Mouse (Mus musculus) layer of hippocampus, adult 2 months (tissue): ENCODE data around the gene Mettl2. TPM values are rescaled to one million over a fixed set of nuclear protein-coding genes. Genes with fewer than 3 reads are reported as not detected.

Experiments
- DNase-seq, 2 experiments: peaks; one replicate each; pipeline ENCODE4 v3.0.0; 2022; ENCODE audit warnings: low spot score in 2 of 2
- H3K27ac ChIP-seq: fragments of 200-600 bp; 2 replicates; pipeline ENCODE4 v1.8.1; 2022
- H3K4me3 ChIP-seq: fragments of 200-600 bp; 2 replicates; pipeline ENCODE4 v1.8.1; 2022; ENCODE audit warnings: mild to moderate bottlenecking
- CTCF ChIP-seq: fragments of 200-600 bp; conservative IDR thresholded peaks from 2 replicates; pipeline ENCODE4 v1.8.1; 2022; ENCODE audit warnings: antibody characterized with exemption, mild to moderate bottlenecking, moderate library complexity
- total RNA-seq, 2 experiments: library from RNA; stranded (reverse); gene quantifications; 2 replicates each; pipeline ENCODE4 v1.2.3; 2021

Gene Mettl2
- total RNA-seq, 2 experiments from 2014 or later, result 16.8 to 16.9 TPM

DNA sequence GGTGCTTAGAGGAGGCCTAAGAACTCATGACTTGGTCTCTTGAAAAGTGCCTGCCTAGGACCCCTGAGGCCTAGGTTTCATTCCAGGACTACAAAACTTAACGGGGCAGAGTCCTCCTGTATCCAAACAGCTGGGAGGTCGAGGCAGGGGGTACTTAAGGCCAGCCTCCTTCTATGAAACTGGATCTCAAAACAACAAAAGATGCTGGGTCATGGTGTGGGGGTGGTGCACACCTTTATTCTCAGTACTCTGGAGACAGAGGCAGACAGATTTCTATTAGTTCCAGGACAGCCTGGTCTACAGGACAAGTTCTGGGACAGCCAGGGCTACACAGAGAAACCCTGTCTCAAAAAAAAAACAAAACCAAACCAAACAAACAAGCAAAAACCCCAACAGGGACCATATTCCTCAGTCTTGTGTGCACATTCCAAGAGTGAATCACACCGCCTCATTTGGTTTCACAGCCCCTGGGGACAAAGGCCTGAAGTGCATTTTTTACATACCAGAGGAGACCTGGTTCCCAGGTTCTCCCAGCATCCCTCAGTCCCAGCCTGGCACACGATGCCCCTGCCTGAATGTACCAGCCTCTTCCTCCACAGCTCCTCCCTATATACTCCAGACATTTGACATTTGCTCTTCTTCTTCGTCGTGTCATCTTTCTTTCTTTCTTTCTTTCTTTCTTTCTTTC lies 33.6 kb downstream of the Mettl2 start:
- no peak overlapping the region for H3K27ac ChIP-seq
- no peak for DNase-seq
- TF ChIP-seq CTCF, result no peak
- H3K4me3 ChIP-seq, result no peak overlapping the region

DNA sequence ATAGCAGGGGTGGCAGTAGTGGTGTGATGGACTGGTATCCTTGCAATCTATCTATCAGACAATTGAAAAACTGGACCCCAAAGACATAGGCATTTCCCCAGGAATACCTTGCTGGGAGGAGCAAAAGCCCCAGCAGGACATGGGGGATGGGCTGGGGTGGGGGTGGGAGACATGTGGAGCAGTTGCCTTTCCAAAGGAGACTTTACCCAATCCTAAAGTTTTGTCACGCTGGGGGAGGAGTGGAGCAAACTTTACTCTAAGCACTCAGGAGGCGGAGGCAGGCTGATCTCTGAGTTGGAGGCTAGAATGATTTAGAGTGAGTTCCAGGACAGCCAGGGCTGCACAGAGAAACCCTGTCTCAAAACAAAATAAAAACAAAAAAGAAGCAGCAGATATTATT lies 35.2 kb downstream of the Mettl2 start:
- Histone ChIP-seq H3K4me3 (no peak overlapping the region), H3K27ac (no peak overlapping the region)
- TF ChIP-seq CTCF, result no peak
- DNase-seq, result no peak

- no peak overlapping the region for H3K4me3 ChIP-seq
- TF ChIP-seq CTCF, result no peak
- H3K27ac ChIP-seq, result no peak overlapping the region
- DNase-seq, result no peak
Observed at GRCm38 (mm10) chr11:105164516-105165510, 38.6 kb downstream of the Mettl2 start.

GRCm38 (mm10) chr11:105166780-105167179 lies 40.6 kb downstream of the Mettl2 start:
- Histone ChIP-seq H3K4me3 (no peak overlapping the region), H3K27ac (no peak overlapping the region)
- no peak for DNase-seq
- no peak for TF ChIP-seq CTCF

GRCm38 (mm10) chr11:105178516-105178915 lies 52.3 kb downstream of the Mettl2 start, which contains the start of gene Tlk2:
TSS of gene Tlk2 (plus strand) at chr11:105178807.
- no peak within 1 kb of the TSS for H3K27ac ChIP-seq
- H3K4me3 ChIP-seq, result no peak within 1 kb of the TSS
- no peak for DNase-seq
- TF ChIP-seq CTCF, result no peak

DNA sequence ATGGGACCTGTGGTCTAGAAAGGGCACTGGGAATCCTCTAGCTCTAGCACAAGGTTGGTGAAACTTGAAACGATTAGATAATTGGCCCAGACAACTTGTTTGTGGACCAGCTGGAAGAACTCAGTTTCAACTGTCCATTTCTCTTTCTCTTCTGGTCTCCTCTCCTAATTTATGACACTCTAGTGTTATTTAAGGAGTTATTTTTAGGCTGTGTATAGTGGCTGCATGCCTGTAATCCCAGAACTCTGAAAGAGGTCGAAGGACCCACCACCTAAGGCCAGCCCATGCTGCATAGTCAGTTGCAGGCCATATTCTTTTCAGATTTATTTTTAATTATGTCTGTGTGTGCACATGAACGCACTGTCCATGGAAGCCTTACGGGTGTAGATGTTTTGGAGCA lies 53.3 kb downstream of the Mettl2 start:
- Histone ChIP-seq H3K4me3 (no peak overlapping the region), H3K27ac (no peak overlapping the region)
- TF ChIP-seq CTCF, result no peak
- DNase-seq, result no peak

DNA sequence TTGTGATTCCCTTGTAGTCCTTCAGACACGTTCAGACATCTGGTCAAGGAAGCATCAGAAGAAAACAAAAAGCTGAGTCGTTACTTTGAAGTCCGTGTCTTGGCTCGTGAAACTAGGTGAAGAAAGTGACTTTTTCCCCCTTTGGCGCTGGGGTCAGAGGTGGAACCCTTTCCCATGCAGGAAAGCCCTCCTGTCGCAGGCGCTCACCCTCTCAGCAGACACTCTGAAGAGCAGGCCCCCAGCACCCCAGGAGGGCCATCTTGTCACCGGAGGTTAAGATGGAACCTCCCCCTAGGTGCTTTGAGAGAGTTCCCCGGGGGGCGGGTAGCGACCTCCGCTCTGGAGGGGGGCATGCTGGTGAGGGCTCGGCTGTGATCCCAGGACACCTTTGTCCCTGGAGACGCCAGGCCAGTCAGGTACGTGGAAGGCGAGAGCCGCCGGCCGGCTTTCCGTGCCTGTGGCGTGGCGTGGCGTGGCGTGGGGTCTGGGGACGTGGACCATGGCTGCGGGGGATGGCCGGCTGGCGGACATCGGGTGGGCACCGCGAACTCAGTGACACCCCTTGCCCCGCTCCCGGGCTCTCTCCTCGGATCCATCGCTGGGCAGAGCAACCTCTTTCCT lies 54.4 kb downstream of the Mettl2 start:
- no peak for TF ChIP-seq CTCF
- Histone ChIP-seq H3K27ac (peak overlapping the region; percentile 95), H3K4me3 (peak overlapping the region; percentile 89)
- peak in 1 of 2 experiments; percentile 20 for DNase-seq

GRCm38 (mm10) chr11:105181126-105181637 lies 55.0 kb downstream of the Mettl2 start:
- Histone ChIP-seq H3K4me3 (peak overlapping the region; percentile 89), H3K27ac (peak overlapping the region; percentile 95)
- DNase-seq, result peak; percentile 86 to 90
- no peak for TF ChIP-seq CTCF

DNA sequence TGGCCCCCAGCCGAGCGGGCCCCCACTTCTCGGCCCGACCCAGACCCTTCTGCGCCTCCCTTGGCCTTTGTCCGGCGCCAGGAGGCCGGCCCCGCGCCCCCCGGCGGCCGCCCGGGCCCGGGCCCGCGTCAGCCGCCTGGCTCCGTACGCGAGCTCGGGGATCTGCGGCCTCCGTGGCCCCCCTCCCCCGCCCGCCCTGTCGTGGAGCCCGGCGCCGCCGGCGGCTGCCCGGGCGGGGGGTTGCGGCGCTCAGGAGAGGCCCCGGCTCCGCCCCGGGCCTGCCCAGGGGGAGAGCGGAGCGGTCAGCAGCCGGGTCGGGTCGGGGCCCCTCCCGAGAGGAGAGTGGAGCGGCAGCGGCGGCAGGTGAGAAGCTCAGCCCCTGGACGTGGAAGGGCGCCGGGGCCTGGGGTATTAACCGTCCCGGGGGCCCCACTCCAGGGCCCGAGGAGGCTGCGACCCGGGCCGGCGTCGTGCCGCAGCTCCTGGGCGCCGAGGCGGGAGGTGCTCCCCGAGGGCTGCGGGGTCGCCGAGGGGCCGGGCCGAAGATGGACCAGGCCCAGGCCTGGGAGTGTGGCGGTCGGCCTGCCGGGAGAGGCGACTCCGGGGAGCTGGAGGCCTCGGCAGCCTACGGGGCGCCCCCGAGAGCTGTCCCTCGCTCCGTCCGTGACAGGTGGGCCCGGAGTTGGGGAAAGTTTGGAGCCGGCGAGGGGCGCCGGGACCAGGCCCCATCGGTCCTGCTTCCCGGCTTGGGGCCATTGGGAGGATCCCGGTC lies 55.6 kb downstream of the Mettl2 start:
- TF ChIP-seq CTCF, result no peak
- peak overlapping the region; percentile 89 for H3K4me3 ChIP-seq
- peak in 1 of 2 experiments; percentile 11 for DNase-seq

DNA sequence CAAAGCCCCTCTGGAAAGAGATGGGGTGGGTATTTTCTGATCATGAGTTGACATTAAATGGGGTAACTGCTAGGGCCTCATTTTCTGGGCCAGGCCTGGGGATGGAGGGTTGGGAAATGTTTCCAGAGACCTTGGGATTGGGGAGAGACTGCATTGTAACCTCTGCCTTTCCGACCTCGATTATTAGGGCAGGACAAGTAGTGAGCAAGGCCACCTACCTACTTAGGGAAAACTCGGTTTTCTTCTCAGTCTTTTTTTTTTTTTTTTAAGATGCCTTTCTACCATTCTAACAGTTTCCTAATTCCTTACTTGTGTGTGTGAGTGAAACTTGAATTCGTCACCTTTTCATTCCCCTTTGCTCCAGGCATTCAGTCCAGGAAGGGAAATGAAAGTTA lies 56.2 kb downstream of the Mettl2 start:
- DNase-seq, result no peak
- TF ChIP-seq CTCF, result no peak
- H3K4me3 ChIP-seq, result peak overlapping the region; percentile 89
- H3K27ac ChIP-seq, result peak overlapping the region; percentile 95

More for the DNA sequence above, 55.6 kb downstream of the Mettl2 start:
- peak overlapping the region; percentile 95 for H3K27ac ChIP-seq

- DNase-seq, result no peak
- H3K27ac ChIP-seq, result no peak overlapping the region
- peak; percentile 60 for TF ChIP-seq CTCF
- no peak overlapping the region for H3K4me3 ChIP-seq
Observed at GRCm38 (mm10) chr11:105184678-105185077, 58.5 kb downstream of the Mettl2 start.

Other genes with a start within 250 kb of the Mettl2 start
- gene Efcab3, start 62.8 kb upstream of the Mettl2 start, total RNA-seq, result not detected
- not detected for gene Gm10842, start 20.5 kb downstream of the Mettl2 start, total RNA-seq
- gene Tlk2, start 52.4 kb downstream of the Mettl2 start, total RNA-seq, result 10 to 100 TPM; 47.9 to 50.9 TPM
- gene Mrc2, start 166.2 kb downstream of the Mettl2 start, total RNA-seq, result 1 to 10 TPM; 4.1 to 5.7 TPM